Mouse (Mus musculus): Measurements from ENCODE around the gene Cryzl2. TPM values are rescaled to one million over a fixed set of nuclear protein-coding genes. Genes with fewer than 3 reads are reported as not detected.

Cryzl2 gene
- polyA plus RNA-seq, 1 experiment = 442 TPM

GRCm38 (mm10) chr1:157457789-157458188 lies 588 bp upstream of the Cryzl2 start:
- peak; percentile 70 for DNase-seq
- Histone ChIP-seq H3K27ac (ENCODE audit: insufficient read depth, low read depth, low read length) (peak overlapping the region; percentile 93), H3K4me1 (ENCODE audit: control insufficient read depth, insufficient read depth, low read length) (peaks cover 12% of the 10 kb centered on the region), H3K27me3 (replicated peaks; ENCODE audit: control insufficient read depth, insufficient read depth, low read length) (no peaks in the 10 kb centered on the region), H3K4me3 (ENCODE audit: insufficient read depth, low read depth, low read length) (no peak overlapping the region), H3K36me3 (ENCODE audit: control insufficient read depth, insufficient read depth, low read length) (peaks cover 3% of the 10 kb centered on the region)
- 60% methylated on average over 3 of the region's 3 CpGs for WGBS
- TF ChIP-seq POLR2A (IDR thresholded peaks at IDR 0.05; ENCODE audit: low read depth, low read length) (no peak), CTCF (conservative IDR thresholded peaks at IDR 0.05; ENCODE audit: insufficient read depth, insufficient read length, low read depth, low read length) (no peak)

- H3K27me3 ChIP-seq (replicated peaks; ENCODE audit: control insufficient read depth, insufficient read depth, low read length) = no peaks in the 10 kb centered on the region
- WGBS = 87% methylated on average over 5 of the region's 5 CpGs
- H3K27ac ChIP-seq (ENCODE audit: insufficient read depth, low read depth, low read length) = no peak overlapping the region; the same call in 1 of the 2 replicates
- DNase-seq = no peak
- peaks cover 12% of the 10 kb centered on the region for H3K4me1 ChIP-seq (ENCODE audit: control insufficient read depth, insufficient read depth, low read length)
- H3K36me3 ChIP-seq (ENCODE audit: control insufficient read depth, insufficient read depth, low read length) = peaks cover 3% of the 10 kb centered on the region
- no peak overlapping the region for H3K4me3 ChIP-seq (ENCODE audit: insufficient read depth, low read depth, low read length)
- no peak for TF ChIP-seq CTCF (conservative IDR thresholded peaks at IDR 0.05; ENCODE audit: insufficient read depth, insufficient read length, low read depth, low read length)
- TF ChIP-seq POLR2A (IDR thresholded peaks at IDR 0.05; ENCODE audit: low read depth, low read length) = no peak
These were observed 1.5 kb downstream of the Cryzl2 start for GRCm38 (mm10) chr1:157459904-157460303.

GRCm38 (mm10) chr1:157461276-157461675 lies 2.9 kb downstream of the Cryzl2 start:
- Histone ChIP-seq H3K27ac (ENCODE audit: insufficient read depth, low read depth, low read length) (peak overlapping the region; percentile 98), H3K4me3 (ENCODE audit: insufficient read depth, low read depth, low read length) (no peak overlapping the region), H3K27me3 (replicated peaks; ENCODE audit: control insufficient read depth, insufficient read depth, low read length) (no peaks in the 10 kb centered on the region), H3K36me3 (ENCODE audit: control insufficient read depth, insufficient read depth, low read length) (peaks cover 3% of the 10 kb centered on the region), H3K4me1 (ENCODE audit: control insufficient read depth, insufficient read depth, low read length) (peaks cover 12% of the 10 kb centered on the region)
- WGBS = 53% methylated on average over 5 of the region's 5 CpGs
- TF ChIP-seq POLR2A (IDR thresholded peaks at IDR 0.05; ENCODE audit: low read depth, low read length) = no peak
- TF ChIP-seq CTCF (conservative IDR thresholded peaks at IDR 0.05; ENCODE audit: insufficient read depth, insufficient read length, low read depth, low read length) = no peak
- peak; percentile 83 for DNase-seq

GRCm38 (mm10) chr1:157462336-157462735 lies 4.0 kb downstream of the Cryzl2 start:
- Histone ChIP-seq H3K27ac (ENCODE audit: insufficient read depth, low read depth, low read length) (no peak overlapping the region), H3K36me3 (ENCODE audit: control insufficient read depth, insufficient read depth, low read length) (peaks cover 3% of the 10 kb centered on the region), H3K27me3 (replicated peaks; ENCODE audit: control insufficient read depth, insufficient read depth, low read length) (no peaks in the 10 kb centered on the region), H3K4me1 (ENCODE audit: control insufficient read depth, insufficient read depth, low read length) (peaks cover 10% of the 10 kb centered on the region), H3K4me3 (ENCODE audit: insufficient read depth, low read depth, low read length) (no peak overlapping the region)
- DNase-seq = no peak
- WGBS = 73% methylated on average over 3 of the region's 3 CpGs
- TF ChIP-seq CTCF (conservative IDR thresholded peaks at IDR 0.05; ENCODE audit: insufficient read depth, insufficient read length, low read depth, low read length) (no peak), POLR2A (IDR thresholded peaks at IDR 0.05; ENCODE audit: low read depth, low read length) (no peak)

- Histone ChIP-seq H3K36me3 (ENCODE audit: control insufficient read depth, insufficient read depth, low read length) (peaks cover 3% of the 10 kb centered on the region), H3K27ac (ENCODE audit: insufficient read depth, low read depth, low read length) (no peak overlapping the region), H3K4me1 (ENCODE audit: control insufficient read depth, insufficient read depth, low read length) (peaks cover 4% of the 10 kb centered on the region), H3K4me3 (ENCODE audit: insufficient read depth, low read depth, low read length) (no peak overlapping the region), H3K27me3 (replicated peaks; ENCODE audit: control insufficient read depth, insufficient read depth, low read length) (no peaks in the 10 kb centered on the region)
- 77% methylated on average over 3 of the region's 3 CpGs for WGBS
- TF ChIP-seq CTCF (conservative IDR thresholded peaks at IDR 0.05; ENCODE audit: insufficient read depth, insufficient read length, low read depth, low read length) (peak; percentile 48), POLR2A (IDR thresholded peaks at IDR 0.05; ENCODE audit: low read depth, low read length) (no peak)
- peak; percentile 76 for DNase-seq
These were observed 6.8 kb downstream of the Cryzl2 start for GRCm38 (mm10) chr1:157465194-157465593.

- TF ChIP-seq CTCF (conservative IDR thresholded peaks at IDR 0.05; ENCODE audit: insufficient read depth, insufficient read length, low read depth, low read length) (no peak), POLR2A (IDR thresholded peaks at IDR 0.05; ENCODE audit: low read depth, low read length) (no peak)
- Histone ChIP-seq H3K4me3 (ENCODE audit: insufficient read depth, low read depth, low read length) (no peak overlapping the region), H3K4me1 (ENCODE audit: control insufficient read depth, insufficient read depth, low read length) (no peaks in the 10 kb centered on the region), H3K36me3 (ENCODE audit: control insufficient read depth, insufficient read depth, low read length) (no peaks in the 10 kb centered on the region; the same call in 1 of the 2 replicates), H3K27me3 (replicated peaks; ENCODE audit: control insufficient read depth, insufficient read depth, low read length) (no peaks in the 10 kb centered on the region), H3K27ac (ENCODE audit: insufficient read depth, low read depth, low read length) (no peak overlapping the region)
- DNase-seq = no peak
- 94% methylated on average over 8 of the region's 8 CpGs for WGBS
These were observed 9.5 kb downstream of the Cryzl2 start for GRCm38 (mm10) chr1:157467866-157468265.

GRCm38 (mm10) chr1:157470761-157471386 lies 12.5 kb downstream of the Cryzl2 start:
- Histone ChIP-seq H3K4me3 (ENCODE audit: insufficient read depth, low read depth, low read length) (no peak overlapping the region), H3K27ac (ENCODE audit: insufficient read depth, low read depth, low read length) (no peak overlapping the region), H3K27me3 (replicated peaks; ENCODE audit: control insufficient read depth, insufficient read depth, low read length) (no peaks in the 10 kb centered on the region), H3K36me3 (ENCODE audit: control insufficient read depth, insufficient read depth, low read length) (no peaks in the 10 kb centered on the region; the same call in 1 of the 2 replicates), H3K4me1 (ENCODE audit: control insufficient read depth, insufficient read depth, low read length) (no peaks in the 10 kb centered on the region)
- DNase-seq = no peak
- TF ChIP-seq CTCF (conservative IDR thresholded peaks at IDR 0.05; ENCODE audit: insufficient read depth, insufficient read length, low read depth, low read length) (no peak), POLR2A (IDR thresholded peaks at IDR 0.05; ENCODE audit: low read depth, low read length) (no peak)
- WGBS = 72% methylated on average over 9 of the region's 9 CpGs

Measured in kidney, adult 2 months (tissue).